In genomic region chr14:87566211-87566610, GRCm38 (mm10) we compare ENCODE assay signal across 9 mouse cellular contexts.
DNase-seq lines count a peak whose midpoint lies in the region; ATAC-seq and TF ChIP-seq lines count a peak whose summit lies in the region.
"Had no signal": no experiment of that assay in that cellular context is flagged by ENCODE, and none has a peak within 500 bp of the region (broad histone marks: within the 10 kb centered on the region; RNA-seq: fewer than 3 reads in every experiment).

No protein-coding gene starts in this region.

- no peak for ATAC-seq in CD4-positive, CD25-positive, alpha-beta regulatory T cell, adult 4 months
- no peak for ATAC-seq in lung, embryonic 14.5 days (ENCODE audit: insufficient read depth)
- ATAC-seq in megakaryocyte-erythroid progenitor cell, adult 5-6 weeks (replicated peaks; ENCODE audit: low FRiP score, low TSS enrichment, poor library complexity, severe bottlenecking), result no peak

- H3K4me3 ChIP-seq in bone marrow macrophage, adult 2 months (ENCODE audit: insufficient read depth, low read length), result no peak overlapping the region
- H3K4me3 ChIP-seq in lung, embryonic 14.5 days (ENCODE audit: low read depth, low read length), result no peak overlapping the region
- H3K4me3 ChIP-seq: limb, embryonic 15.5 days had no signal

- no peaks in the 10 kb centered on the region for H3K27me3 ChIP-seq in lung, embryonic 14.5 days (ENCODE audit: insufficient read depth, low read length)
- H3K27me3 ChIP-seq: limb, embryonic 15.5 days had no signal

- no peak overlapping the region for H3K27ac ChIP-seq in bone marrow macrophage, adult 2 months (ENCODE audit: insufficient read depth, low read depth, low read length)
- H3K27ac ChIP-seq in lung, embryonic 14.5 days (ENCODE audit: low read depth), result no peak overlapping the region
- H3K27ac ChIP-seq: limb, embryonic 15.5 days had no signal

- no peaks in the 10 kb centered on the region for H3K9me3 ChIP-seq in lung, embryonic 14.5 days (ENCODE audit: low read depth, low read length)
- H3K9me3 ChIP-seq: limb, embryonic 15.5 days had no signal

- H3K4me1 ChIP-seq in bone marrow macrophage, adult 2 months (ENCODE audit: control insufficient read depth, insufficient read depth, low read length), result no peaks in the 10 kb centered on the region
- H3K4me1 ChIP-seq in lung, embryonic 14.5 days (ENCODE audit: insufficient read depth), result no peaks in the 10 kb centered on the region

- peak; percentile 35 for TF ChIP-seq CTCF in bone marrow macrophage, adult 2 months (IDR thresholded peaks at IDR 0.05; ENCODE audit: low read depth, low read length)
- peak; percentile 57 for TF ChIP-seq CTCF in lung, embryonic 14.5 days (IDR thresholded peaks at IDR 0.05; ENCODE audit: low read depth)

- H3K36me3 ChIP-seq in lung, embryonic 14.5 days (ENCODE audit: insufficient read depth), result no peaks in the 10 kb centered on the region
- H3K36me3 ChIP-seq: limb, embryonic 15.5 days had no signal

- peak; percentile 9 for DNase-seq in CD4-positive, CD25-positive, alpha-beta regulatory T cell, adult 2 months (ENCODE audit: low read depth, low spot score)
- peak; percentile 11 for DNase-seq in kidney, postnatal 10 days
- DNase-seq in kidney, postnatal 14 days, result no peak
- peak; percentile 13 for DNase-seq in lung, embryonic 14.5 days
- no peak for DNase-seq in Muller cell, postnatal 12 days (ENCODE audit: inconsistent ontology term)

- H3K9ac ChIP-seq in lung, embryonic 14.5 days, result no peak overlapping the region
- H3K9ac ChIP-seq: limb, embryonic 15.5 days had no signal

- no peak for TF ChIP-seq POLR2A in bone marrow macrophage, adult 2 months (IDR thresholded peaks at IDR 0.05; ENCODE audit: borderline replicate concordance, low read depth, low read length)

- H3K4me2 ChIP-seq in lung, embryonic 14.5 days, result no peak overlapping the region
- H3K4me2 ChIP-seq: limb, embryonic 15.5 days had no signal

- 27% methylated on average over 7 of the region's 7 CpGs for WGBS in lung, embryonic 14.5 days

Comparison
In these comparisons a context has a peak if more than half of its experiments do, and no peak if none do; other contexts are left out.
1. DNase-seq: peak in CD4-positive, CD25-positive, alpha-beta regulatory T cell, adult 2 months (single experiment), kidney, postnatal 10 days (single experiment) and lung, embryonic 14.5 days (single experiment); none in kidney, postnatal 14 days (single experiment) and Muller cell, postnatal 12 days (single experiment).